Mouse (Mus musculus): ENCODE results near the gene Fas.

DNA sequence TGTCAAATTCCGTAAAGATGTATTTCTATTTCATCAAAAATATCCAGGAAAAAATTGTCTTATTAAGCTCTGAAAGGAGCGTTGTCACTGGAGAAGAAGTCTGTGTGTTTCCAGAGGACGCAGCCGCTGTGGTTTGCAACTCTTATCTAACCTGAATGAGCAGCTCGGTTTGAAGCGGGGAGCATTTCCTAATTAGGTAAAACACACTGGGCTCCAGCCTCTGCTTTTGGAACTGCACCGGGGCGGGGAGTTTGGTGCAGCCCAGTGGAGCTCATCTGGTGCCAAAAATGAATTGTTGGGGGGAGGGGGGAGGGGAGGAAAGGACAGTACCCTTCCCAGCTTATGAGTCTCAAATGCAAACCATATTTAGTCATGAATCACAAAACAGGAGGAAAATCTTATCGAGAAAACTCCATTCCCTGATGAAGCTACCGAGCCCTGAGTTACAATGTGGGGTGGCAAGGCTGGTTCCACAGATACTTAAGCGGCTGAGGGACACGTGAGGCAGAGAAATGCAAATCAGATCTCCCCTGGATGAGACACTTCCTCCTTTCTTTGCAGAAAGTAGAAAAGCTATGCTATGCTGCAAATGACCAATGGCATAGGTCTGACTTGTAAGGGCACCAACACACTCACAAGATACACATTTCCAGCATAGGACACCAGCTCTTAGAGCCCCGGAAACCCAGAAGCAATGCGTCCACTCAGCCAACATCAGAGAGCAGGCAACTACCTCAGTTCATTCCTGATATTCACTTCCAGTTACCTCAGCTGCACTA, 36.2 kb upstream of the Fas start:
- TF ChIP-seq POLR2A (IDR thresholded peaks at IDR 0.05; ENCODE audit: borderline replicate concordance, low read depth, low read length) (no peak), CTCF (IDR thresholded peaks at IDR 0.05; ENCODE audit: low read depth, low read length) (no peak)
